Mouse (Mus musculus) left cerebral cortex, adult 2 months (tissue): ENCODE data around the gene Borcs6. TPM values are rescaled to one million over a fixed set of nuclear protein-coding genes. Genes with fewer than 3 reads are reported as not detected.

ENCODE experiments used
- DNase-seq, 2 experiments: peaks; one replicate each; pipeline ENCODE4 v3.0.0; 2021 to 2022; ENCODE audit warnings: low spot score in 2 of 2, mixed read lengths in 1 of 2; ENCODE audit errors: extremely low spot score in 1 of 2
- H3K27ac ChIP-seq: fragments of 200-600 bp; 2 replicates; pipeline ENCODE4 v1.8.1; 2022
- H3K4me3 ChIP-seq: fragments of 200-600 bp; 2 replicates; pipeline ENCODE4 v1.8.1; 2022
- CTCF ChIP-seq: fragments of 200-600 bp; IDR thresholded peaks from 2 replicates; pipeline ENCODE4 v1.8.1; 2022; ENCODE audit warnings: antibody characterized with exemption, mild to moderate bottlenecking, moderate library complexity
- intact Hi-C: fragments of 180-260 bp; cut with DNase I; formaldehyde crosslinking; loops from one replicate; pipeline ENCODE4 v1.15.1; 2025
- total RNA-seq, 2 experiments: library from RNA; stranded (reverse); gene quantifications; 2 replicates each; pipeline ENCODE4 v1.2.3; 2021

Gene Borcs6
- total RNA-seq, 2 experiments from 2014 or later, result 31.1 to 33.8 TPM

GRCm38 (mm10) chr11:69101604-69102402 lies 42.3 kb downstream of the Borcs6 start:
- DNase-seq, result no peak
- intact Hi-C loops, result loop anchor here (1.0 kb wide), 1 partner anchor 8 kb away; no protein-coding TSS in a partner anchor
- Histone ChIP-seq H3K4me3 (peak overlapping the region; percentile 23; the same call in 1 of the 2 replicates), H3K27ac (peak overlapping the region; percentile 60)
- no peak for TF ChIP-seq CTCF

GRCm38 (mm10) chr11:69102403-69102725 lies 42.8 kb downstream of the Borcs6 start:
- intact Hi-C loops, result loop anchor here (1.0 kb wide), 1 partner anchor 8 kb away; no protein-coding TSS in a partner anchor
- TF ChIP-seq CTCF, result no peak
- no peak for DNase-seq
- Histone ChIP-seq H3K4me3 (no peak overlapping the region), H3K27ac (peak overlapping the region; percentile 60)

GRCm38 (mm10) chr11:69103121-69103520 lies 43.6 kb downstream of the Borcs6 start:
- no peak for TF ChIP-seq CTCF
- intact Hi-C loops, result no loop called here
- DNase-seq, result no peak

GRCm38 (mm10) chr11:69103531-69104435 lies 44.3 kb downstream of the Borcs6 start:
- intact Hi-C loops, result no loop called here
- peak overlapping the region; percentile 36; the same call in 1 of the 2 replicates for H3K27ac ChIP-seq
- no peak for DNase-seq
- H3K4me3 ChIP-seq, result no peak overlapping the region
- no peak for TF ChIP-seq CTCF

More at GRCm38 (mm10) chr11:69103121-69103520, 43.6 kb downstream of the Borcs6 start:
- H3K27ac ChIP-seq, result no peak overlapping the region
- H3K4me3 ChIP-seq, result no peak overlapping the region

GRCm38 (mm10) chr11:69104487-69104886 lies 45.0 kb downstream of the Borcs6 start:
- TF ChIP-seq CTCF, result no peak
- H3K27ac ChIP-seq, result no peak overlapping the region
- no peak overlapping the region for H3K4me3 ChIP-seq
- DNase-seq, result no peak
- intact Hi-C loops, result no loop called here

- H3K27ac ChIP-seq, result no peak overlapping the region
- no peak for TF ChIP-seq CTCF
- H3K4me3 ChIP-seq, result no peak overlapping the region
- no peak for DNase-seq
- intact Hi-C loops, result no loop called here
Measured at GRCm38 (mm10) chr11:69105227-69105626, 45.7 kb downstream of the Borcs6 start.

GRCm38 (mm10) chr11:69105796-69106195 lies 46.3 kb downstream of the Borcs6 start:
- intact Hi-C loops, result no loop called here

GRCm38 (mm10) chr11:69106299-69106698 lies 46.8 kb downstream of the Borcs6 start:
- Histone ChIP-seq H3K27ac (no peak overlapping the region), H3K4me3 (no peak overlapping the region)
- intact Hi-C loops, result no loop called here
- TF ChIP-seq CTCF, result no peak
- DNase-seq, result peak in 1 of 2 experiments; percentile 10

More at GRCm38 (mm10) chr11:69105796-69106195, 46.3 kb downstream of the Borcs6 start:
- Histone ChIP-seq H3K4me3 (no peak overlapping the region), H3K27ac (no peak overlapping the region)
- DNase-seq, result no peak
- no peak for TF ChIP-seq CTCF

GRCm38 (mm10) chr11:69106842-69107241 lies 47.3 kb downstream of the Borcs6 start:
- H3K27ac ChIP-seq, result no peak overlapping the region
- TF ChIP-seq CTCF, result no peak
- DNase-seq, result no peak
- no peak overlapping the region for H3K4me3 ChIP-seq
- intact Hi-C loops, result no loop called here

- DNase-seq, result no peak
- H3K4me3 ChIP-seq, result no peak overlapping the region
- intact Hi-C loops, result no loop called here
- H3K27ac ChIP-seq, result no peak overlapping the region
- TF ChIP-seq CTCF, result no peak
Measured at GRCm38 (mm10) chr11:69107676-69108075, 48.2 kb downstream of the Borcs6 start.

- intact Hi-C loops, result no loop called here
- TF ChIP-seq CTCF, result no peak
- Histone ChIP-seq H3K27ac (no peak overlapping the region), H3K4me3 (no peak overlapping the region)
- DNase-seq, result no peak
Measured at GRCm38 (mm10) chr11:69108223-69108622, 48.7 kb downstream of the Borcs6 start.
